Mouse (Mus musculus) liver, embryonic 16.5 days (tissue): ENCODE data around the gene Ptcra. TPM values are rescaled to one million over a fixed set of nuclear protein-coding genes. Genes with fewer than 3 reads are reported as not detected.
"Not testable (repeated sequence)": the region's sequence is repeated elsewhere in the genome, so short reads cannot be mapped to it uniquely, and the experiment has no call there.

Source experiments
- ATAC-seq: fragments of 200-750 bp; cut with Nextera tagmentation; 2 replicates; pipeline ENCODE4 v1.8.0; 2017; ENCODE audit warnings: low read depth, mild to moderate bottlenecking, moderate number of reproducible peaks, moderate library complexity
- H3K27ac ChIP-seq: fragments of 300-500 bp; sonication (generic); 2 replicates; pipeline ENCODE4 v1.5.1; 2014; ENCODE audit warnings: mild to moderate bottlenecking, low read length
- H3K27me3 ChIP-seq: fragments of 300-500 bp; sonication (generic); 2 replicates; pipeline ENCODE4 v1.6.1; 2014; ENCODE audit warnings: low read depth, low read length, mixed read lengths; ENCODE audit not compliant: control insufficient read depth, insufficient read depth
- H3K36me3 ChIP-seq: fragments of 300-500 bp; sonication (generic); 2 replicates; pipeline ENCODE4 v1.6.1; 2014; ENCODE audit warnings: mild to moderate bottlenecking; ENCODE audit not compliant: control insufficient read depth, insufficient read depth
- H3K4me1 ChIP-seq: fragments of 300-500 bp; sonication (generic); 2 replicates; pipeline ENCODE4 v1.6.1; 2014; ENCODE audit warnings: low read depth, low read length, mixed read lengths; ENCODE audit not compliant: control insufficient read depth
- H3K4me2 ChIP-seq: fragments of 300-500 bp; sonication (generic); 2 replicates; pipeline ENCODE4 v1.6.1; 2014; ENCODE audit warnings: low read depth, low read length, mixed read lengths
- H3K4me3 ChIP-seq: fragments of 300-500 bp; sonication (generic); 2 replicates; pipeline ENCODE4 v1.5.1; 2014; ENCODE audit warnings: low read depth, mild to moderate bottlenecking, low read length
- H3K9ac ChIP-seq: fragments of 300-500 bp; sonication (generic); 2 replicates; pipeline ENCODE4 v1.6.1; 2014; ENCODE audit warnings: low read depth, low read length
- H3K9me3 ChIP-seq: fragments of 300-500 bp; sonication (generic); replicated peaks from 2 replicates; pipeline ENCODE4 v1.6.1; 2016; ENCODE audit warnings: low read length; ENCODE audit not compliant: control insufficient read depth
- WGBS: fragments of 180-500 bp; shearing (Covaris S2); extraction: QIAGEN DNeasy Blood & Tissue Kit; methylation state at CpG from one replicate; pipeline ENCODE4 v1.1.7; 2014; ENCODE audit not compliant: insufficient replicate concordance; 5-methylcytosine and 5-hydroxymethylcytosine counted together
- polyA plus RNA-seq: library from polyadenylated mRNA; unstranded; fragments of >200 nt; fragmentation: Nextera tagmentation; extraction: Ambion mirVana; gene quantifications from 2 replicates; pipeline ENCODE4 v1.2.1, GENCODE M21; 2015

Gene Ptcra
- polyA plus RNA-seq, 1 experiment from 2014 or later: 0.13 TPM

DNA sequence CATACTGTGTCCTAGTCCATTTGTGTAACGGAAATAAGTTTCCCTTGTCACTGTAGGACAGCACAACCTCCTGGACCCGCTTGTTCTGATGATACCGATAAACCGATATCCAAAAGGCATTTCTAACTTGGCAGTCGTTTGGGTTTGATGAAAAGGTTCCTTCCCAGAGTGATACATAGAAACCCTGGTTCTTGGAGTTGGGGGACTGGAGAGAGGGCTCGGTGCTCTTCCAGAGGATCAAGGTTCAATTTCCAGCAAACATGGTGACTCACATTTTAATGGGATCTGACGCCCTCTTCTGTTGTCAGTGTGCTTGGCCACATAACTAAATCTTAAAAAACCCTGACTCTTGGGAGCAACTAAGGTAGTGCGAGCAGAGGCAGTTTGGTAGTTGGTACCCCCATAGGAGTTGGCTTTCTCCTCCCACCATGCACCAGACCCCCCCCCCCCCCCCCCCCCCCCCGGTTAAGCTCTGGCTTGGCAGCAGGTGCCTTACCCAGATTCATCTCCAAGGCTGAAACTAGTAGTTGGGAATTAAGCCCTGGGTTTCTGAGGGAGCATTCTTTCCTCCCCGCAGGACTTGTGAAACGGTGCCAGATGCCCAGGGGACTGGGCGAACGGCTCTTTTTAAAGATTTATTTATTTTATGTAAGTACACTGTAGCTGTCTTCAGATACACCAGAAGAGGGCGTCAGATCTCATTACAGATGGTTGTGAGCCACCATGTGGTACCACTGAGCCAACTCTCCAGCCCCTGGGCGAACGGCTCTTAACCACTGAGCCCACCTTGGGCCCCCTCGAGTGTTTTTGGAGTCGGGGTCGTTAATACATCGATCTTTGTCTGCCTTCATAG is 10.0 kb upstream of the Ptcra start:
- Histone ChIP-seq H3K4me1 (peaks cover 21% of the 10 kb centered on the region), H3K4me3 (peak overlapping the region; percentile 88), H3K27ac (peak overlapping the region; percentile 85), H3K9ac (peak overlapping the region; percentile 85), H3K4me2 (peak overlapping the region; percentile 73), H3K36me3 (peaks cover 25% of the 10 kb centered on the region), H3K9me3 (no peaks in the 10 kb centered on the region), H3K27me3 (no peaks in the 10 kb centered on the region)
- peak; percentile 10; the same call in 1 of the 2 replicates for ATAC-seq
- WGBS: 6% methylated on average over 19 of the region's 20 CpGs

DNA sequence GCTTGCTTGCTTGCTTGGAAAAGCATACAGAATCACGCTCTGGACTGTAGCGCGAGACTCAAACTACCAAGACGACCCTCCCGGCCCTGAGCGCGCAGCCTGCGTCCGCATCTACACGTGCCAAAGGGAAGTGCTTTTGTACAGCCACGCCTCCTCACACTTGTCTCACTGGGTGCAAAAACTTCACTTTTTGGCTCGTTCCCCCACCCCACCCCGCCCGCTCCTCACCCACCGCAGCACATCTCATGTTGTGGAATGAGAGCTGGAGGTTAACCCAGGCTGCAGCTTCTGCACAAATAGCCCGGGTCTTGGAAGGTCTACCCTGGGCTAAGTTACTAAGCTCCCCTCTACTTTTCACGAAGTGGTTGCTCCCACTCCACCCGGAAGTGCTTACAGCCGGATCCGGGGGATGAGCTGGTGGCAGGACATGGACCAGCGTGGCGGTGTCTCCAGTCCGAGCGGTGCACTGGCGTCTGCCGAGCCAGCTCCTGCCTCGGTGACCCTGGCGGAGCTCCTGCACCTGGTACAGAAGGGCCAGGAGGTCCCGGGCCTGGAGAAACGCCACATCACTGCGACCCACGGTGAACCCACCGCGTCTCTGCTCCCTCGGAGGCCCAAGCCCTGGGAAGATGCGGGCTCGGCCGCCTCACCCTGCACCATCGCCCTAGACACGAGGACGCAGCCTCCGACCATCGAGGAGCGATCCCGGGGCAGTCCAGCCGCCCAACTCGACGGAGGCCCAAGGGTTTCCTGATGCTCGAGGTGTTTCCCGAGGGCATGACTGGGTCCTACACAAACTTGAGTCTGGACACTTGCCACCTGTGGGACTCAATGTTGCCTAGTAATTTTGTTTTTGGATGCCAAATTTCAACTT is 9.1 kb upstream of the Ptcra start, which contains the start of gene 2310039H08Rik:
TSS of gene 2310039H08Rik (plus strand) at position 232 of the 874 bp plus-strand sequence.
- H3K36me3 ChIP-seq: peaks cover 19% of the 10 kb centered on the region
- H3K4me3 ChIP-seq: peak within 1 kb of the TSS; percentile 88
- H3K9ac ChIP-seq: peak within 1 kb of the TSS; percentile 85
- peaks cover 24% of the 10 kb centered on the region for H3K4me1 ChIP-seq
- H3K27me3 ChIP-seq: no peaks in the 10 kb centered on the region
- peak; percentile 84 for ATAC-seq
- WGBS: under 1% methylated on average over 50 of the region's 50 CpGs
- H3K27ac ChIP-seq: peak within 1 kb of the TSS; percentile 85
- H3K4me2 ChIP-seq: peak within 1 kb of the TSS; percentile 73
- no peaks in the 10 kb centered on the region for H3K9me3 ChIP-seq

GRCm38 (mm10) chr17:46772038-46772403 is 8.5 kb upstream of the Ptcra start:
- peaks cover 13% of the 10 kb centered on the region for H3K36me3 ChIP-seq
- H3K4me3 ChIP-seq: peak overlapping the region; percentile 88
- 8% methylated on average over 5 of the region's 5 CpGs for WGBS
- no peaks in the 10 kb centered on the region for H3K9me3 ChIP-seq
- H3K9ac ChIP-seq: peak overlapping the region; percentile 85
- H3K27me3 ChIP-seq: no peaks in the 10 kb centered on the region
- H3K4me1 ChIP-seq: peaks cover 24% of the 10 kb centered on the region
- H3K4me2 ChIP-seq: peak overlapping the region; percentile 73
- H3K27ac ChIP-seq: peak overlapping the region; percentile 85; the same call in 1 of the 2 replicates
- no peak for ATAC-seq

- ATAC-seq: no peak
- H3K9ac ChIP-seq: peak overlapping the region; percentile 29; the same call in 1 of the 2 replicates
- H3K4me2 ChIP-seq: peak overlapping the region; percentile 73
- H3K4me3 ChIP-seq: peak overlapping the region; percentile 88
- H3K4me1 ChIP-seq: peaks cover 24% of the 10 kb centered on the region
- H3K27ac ChIP-seq: no peak overlapping the region; the same call in 1 of the 2 replicates
- H3K36me3 ChIP-seq: peaks cover 11% of the 10 kb centered on the region
- H3K9me3 ChIP-seq: no peaks in the 10 kb centered on the region
- 58% methylated on average over 17 of the region's 17 CpGs for WGBS
- H3K27me3 ChIP-seq: no peaks in the 10 kb centered on the region
These were observed 8.1 kb upstream of the Ptcra start for GRCm38 (mm10) chr17:46771616-46772015.

- no peaks in the 10 kb centered on the region for H3K27me3 ChIP-seq
- no peaks in the 10 kb centered on the region for H3K9me3 ChIP-seq
- no peak overlapping the region for H3K27ac ChIP-seq
- no peak for ATAC-seq
- H3K9ac ChIP-seq: no peak overlapping the region
- no peak overlapping the region for H3K4me2 ChIP-seq
- no peak overlapping the region for H3K4me3 ChIP-seq
- H3K36me3 ChIP-seq: peaks cover 5% of the 10 kb centered on the region
- 79% methylated on average over 4 of the region's 4 CpGs for WGBS
- peaks cover 24% of the 10 kb centered on the region for H3K4me1 ChIP-seq
These were observed 7.5 kb upstream of the Ptcra start for GRCm38 (mm10) chr17:46771025-46771424.

DNA sequence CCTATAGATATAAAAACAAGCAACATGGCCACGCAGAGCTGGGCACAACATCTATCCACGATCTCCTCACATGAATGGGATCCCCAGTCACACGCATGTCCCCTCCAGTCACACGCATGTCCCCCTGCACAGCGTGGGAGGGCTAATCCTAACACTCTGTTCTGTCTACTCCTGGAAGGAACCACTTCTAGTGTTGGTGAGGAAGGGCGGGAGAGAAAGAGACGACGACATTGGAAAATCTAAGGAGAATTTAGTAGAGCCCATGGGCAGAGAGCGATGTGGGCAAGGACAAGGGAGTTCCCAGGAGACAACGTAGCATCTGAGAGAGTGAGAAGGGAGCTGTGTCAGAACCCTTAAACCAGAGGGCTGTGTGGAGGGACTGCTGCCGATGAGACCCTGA is 7.0 kb upstream of the Ptcra start:
- H3K4me1 ChIP-seq: peaks cover 24% of the 10 kb centered on the region
- H3K4me2 ChIP-seq: no peak overlapping the region
- no peak for ATAC-seq
- no peak overlapping the region for H3K9ac ChIP-seq
- WGBS: 80% methylated on average over 11 of the region's 11 CpGs
- H3K27me3 ChIP-seq: no peaks in the 10 kb centered on the region
- peaks cover under 1% of the 10 kb centered on the region for H3K36me3 ChIP-seq
- no peak overlapping the region for H3K27ac ChIP-seq
- H3K4me3 ChIP-seq: no peak overlapping the region
- no peaks in the 10 kb centered on the region for H3K9me3 ChIP-seq

- Histone ChIP-seq H3K4me1 (peaks cover 12% of the 10 kb centered on the region), H3K27ac (no peak overlapping the region), H3K9me3 (no peaks in the 10 kb centered on the region), H3K4me3 (no peak overlapping the region), H3K9ac (no peak overlapping the region), H3K27me3 (no peaks in the 10 kb centered on the region), H3K36me3 (no peaks in the 10 kb centered on the region), H3K4me2 (no peak overlapping the region)
- WGBS: 36% methylated on average over 8 of the region's 8 CpGs
- no peak for ATAC-seq
These were observed 4.4 kb upstream of the Ptcra start for GRCm38 (mm10) chr17:46767868-46768267.

- not testable (repeated sequence) for H3K27me3 ChIP-seq, H3K4me2 ChIP-seq, H3K9ac ChIP-seq, H3K27ac ChIP-seq, H3K9me3 ChIP-seq, H3K4me1 ChIP-seq, H3K36me3 ChIP-seq, ATAC-seq, H3K4me3 ChIP-seq
- WGBS: 53% methylated on average over 9 of the region's 9 CpGs
These were observed 1.4 kb upstream of the Ptcra start for GRCm38 (mm10) chr17:46764916-46765315.
